Mouse (Mus musculus): ENCODE data around the gene Plekhm1. TPM values are rescaled to one million over a fixed set of nuclear protein-coding genes. Genes with fewer than 3 reads are reported as not detected.

The Plekhm1 gene
- polyA plus RNA-seq, 1 experiment from 2014 or later, result 8.7 TPM

- Histone ChIP-seq H3K27me3 (no peaks in the 10 kb centered on the region), H3K36me3 (peaks cover 59% of the 10 kb centered on the region), H3K4me3 (no peak overlapping the region), H3K4me2 (replicated peaks) (no peak overlapping the region), H3K9ac (no peak overlapping the region), H3K4me1 (peaks cover 8% of the 10 kb centered on the region; the same call in 1 of the 2 replicates), H3K9me3 (no peaks in the 10 kb centered on the region), H3K27ac (no peak overlapping the region)
- 91% methylated on average over 7 of the region's 7 CpGs for WGBS
- no peak for ATAC-seq (ENCODE audit: low FRiP score, low read depth)
Observed at GRCm38 (mm10) chr11:103387870-103388526, 24.5 kb downstream of the Plekhm1 start.

DNA sequence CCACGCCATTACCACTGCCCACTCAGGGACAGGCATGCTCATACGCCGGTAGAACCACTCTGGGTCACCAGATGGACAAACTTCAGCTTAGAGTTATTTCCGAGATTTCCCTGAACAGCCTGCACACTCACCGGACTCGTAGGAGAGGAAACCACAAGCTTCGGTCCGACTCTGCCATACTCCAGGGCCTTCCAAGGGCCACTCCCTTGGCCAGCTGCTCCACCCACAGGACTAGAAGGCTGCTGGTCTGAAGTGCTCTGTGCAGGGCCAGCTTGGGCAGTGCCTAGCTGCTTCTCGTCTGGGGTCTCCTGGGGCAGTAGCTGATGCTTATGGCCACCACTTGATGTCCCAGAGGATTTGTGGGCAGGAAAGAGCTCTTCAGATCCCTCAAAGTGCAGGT is 25.7 kb downstream of the Plekhm1 start:
- H3K27me3 ChIP-seq, result no peaks in the 10 kb centered on the region
- no peak overlapping the region for H3K27ac ChIP-seq
- no peak for ATAC-seq (ENCODE audit: low FRiP score, low read depth)
- no peak overlapping the region for H3K9ac ChIP-seq
- 87% methylated on average over 9 of the region's 9 CpGs for WGBS
- peaks cover 8% of the 10 kb centered on the region; the same call in 1 of the 2 replicates for H3K4me1 ChIP-seq
- peaks cover 48% of the 10 kb centered on the region for H3K36me3 ChIP-seq
- H3K4me2 ChIP-seq (replicated peaks), result no peak overlapping the region
- no peak overlapping the region for H3K4me3 ChIP-seq
- no peaks in the 10 kb centered on the region for H3K9me3 ChIP-seq

DNA sequence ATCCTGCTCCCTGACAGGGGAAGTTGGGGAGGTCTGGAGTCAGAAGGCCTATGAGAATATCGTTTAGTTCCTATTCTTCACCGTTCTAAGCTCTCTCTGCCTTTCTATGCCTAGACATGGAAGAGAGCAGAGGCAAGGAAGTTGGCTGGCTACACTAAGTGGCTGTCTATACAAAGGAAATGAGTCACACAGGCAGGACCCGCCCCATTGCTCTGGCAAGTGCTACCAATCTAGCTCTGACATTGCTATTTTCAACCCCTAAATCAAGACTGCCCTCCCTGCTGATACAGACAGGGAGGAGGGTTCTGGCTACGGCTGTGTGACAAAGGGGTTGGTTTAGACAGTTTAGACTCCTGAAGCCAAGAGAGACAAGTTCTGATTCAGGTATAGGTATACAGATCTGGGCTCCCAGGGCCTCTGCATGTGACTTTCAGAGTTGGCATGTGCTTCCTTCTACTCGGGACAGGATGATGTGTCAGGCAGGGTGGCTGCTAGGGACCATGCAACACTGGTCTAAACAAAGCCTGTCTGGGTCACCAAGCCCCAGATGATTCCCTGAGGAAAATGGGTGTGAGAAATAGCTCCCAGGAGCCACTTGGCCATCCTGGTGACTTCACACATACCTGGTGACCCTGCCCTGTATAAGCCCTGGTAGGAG is 30.4 kb downstream of the Plekhm1 start:
- Histone ChIP-seq H3K36me3 (peaks cover 48% of the 10 kb centered on the region), H3K9me3 (no peaks in the 10 kb centered on the region), H3K4me2 (replicated peaks) (no peak overlapping the region), H3K27ac (no peak overlapping the region), H3K4me1 (peaks cover 8% of the 10 kb centered on the region; the same call in 1 of the 2 replicates), H3K4me3 (no peak overlapping the region), H3K9ac (no peak overlapping the region), H3K27me3 (no peaks in the 10 kb centered on the region)
- WGBS, result 69% methylated on average over 5 of the region's 5 CpGs
- ATAC-seq (ENCODE audit: low FRiP score, low read depth), result no peak

DNA sequence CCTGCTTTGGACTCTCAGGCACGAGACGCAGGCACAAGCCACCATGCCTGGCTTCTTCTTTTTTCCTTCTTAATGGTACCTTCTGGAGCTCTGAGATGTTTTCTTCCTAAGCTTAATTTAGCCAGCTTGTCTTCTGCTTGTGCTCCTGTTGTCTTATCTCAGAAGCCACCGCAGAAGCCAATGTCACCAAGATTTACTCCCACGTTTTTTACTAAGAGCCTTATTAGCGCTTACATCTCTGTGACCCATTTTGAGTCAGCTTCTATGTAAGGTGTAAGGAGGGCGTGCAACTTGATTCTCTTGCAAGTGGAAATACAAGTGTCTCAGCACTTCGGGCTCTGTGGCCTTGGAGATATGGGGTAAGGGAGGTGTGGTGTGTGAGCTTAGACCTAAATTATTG is 31.0 kb downstream of the Plekhm1 start:
- peaks cover 8% of the 10 kb centered on the region; the same call in 1 of the 2 replicates for H3K4me1 ChIP-seq
- no peak overlapping the region for H3K4me3 ChIP-seq
- no peak overlapping the region for H3K27ac ChIP-seq
- 90% methylated on average over 7 of the region's 7 CpGs for WGBS
- H3K36me3 ChIP-seq, result peaks cover 48% of the 10 kb centered on the region
- no peak overlapping the region for H3K9ac ChIP-seq
- H3K27me3 ChIP-seq, result no peaks in the 10 kb centered on the region
- H3K9me3 ChIP-seq, result no peaks in the 10 kb centered on the region
- no peak overlapping the region for H3K4me2 ChIP-seq (replicated peaks)
- ATAC-seq (ENCODE audit: low FRiP score, low read depth), result no peak

DNA sequence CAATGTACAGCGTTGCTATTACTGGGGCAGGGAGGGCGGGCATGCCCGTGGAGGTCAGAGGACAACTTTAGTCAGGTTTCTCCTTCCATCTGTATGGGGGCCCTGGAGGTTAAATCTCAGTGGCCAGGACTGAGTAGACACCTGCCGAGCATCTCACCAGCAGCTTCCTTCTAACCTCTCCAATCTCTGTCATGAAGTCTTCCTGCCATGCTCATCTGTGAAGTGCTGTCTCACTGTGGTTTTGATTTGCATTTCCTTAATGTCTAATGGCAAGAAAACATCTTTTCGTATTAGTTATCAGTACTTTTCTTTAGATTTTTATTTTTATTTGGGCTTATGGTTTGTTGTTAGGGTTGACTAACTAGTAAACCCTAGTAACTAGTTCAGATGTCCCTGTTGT is 32.0 kb downstream of the Plekhm1 start:
- 85% methylated on average over 5 of the region's 5 CpGs for whole genome bisulfite sequencing
- Histone ChIP-seq H3K36me3 (peaks cover 50% of the 10 kb centered on the region), H3K4me3 (no peak overlapping the region), H3K4me1 (peaks cover 8% of the 10 kb centered on the region; the same call in 1 of the 2 replicates), H3K27me3 (no peaks in the 10 kb centered on the region), H3K9me3 (no peaks in the 10 kb centered on the region), H3K27ac (no peak overlapping the region), H3K9ac (no peak overlapping the region), H3K4me2 (replicated peaks) (no peak overlapping the region)
- no peak for ATAC-seq (ENCODE audit: low FRiP score, low read depth)

GRCm38 (mm10) chr11:103378341-103378740 is 34.1 kb downstream of the Plekhm1 start:
- no peaks in the 10 kb centered on the region for H3K9me3 ChIP-seq
- H3K4me2 ChIP-seq (replicated peaks), result no peak overlapping the region
- WGBS, result 93% methylated on average over 6 of the region's 6 CpGs
- H3K27me3 ChIP-seq, result no peaks in the 10 kb centered on the region
- no peak for ATAC-seq (ENCODE audit: low FRiP score, low read depth)
- H3K4me1 ChIP-seq, result no peaks in the 10 kb centered on the region
- no peak overlapping the region for H3K4me3 ChIP-seq
- H3K36me3 ChIP-seq, result peaks cover 60% of the 10 kb centered on the region
- no peak overlapping the region for H3K27ac ChIP-seq
- no peak overlapping the region for H3K9ac ChIP-seq

GRCm38 (mm10) chr11:103375772-103376171 is 36.7 kb downstream of the Plekhm1 start:
- Histone ChIP-seq H3K27ac (no peak overlapping the region), H3K4me1 (no peaks in the 10 kb centered on the region), H3K4me2 (replicated peaks) (no peak overlapping the region), H3K9ac (no peak overlapping the region), H3K9me3 (no peaks in the 10 kb centered on the region), H3K4me3 (no peak overlapping the region), H3K36me3 (peaks cover 80% of the 10 kb centered on the region), H3K27me3 (no peaks in the 10 kb centered on the region)
- 78% methylated on average over 5 of the region's 5 CpGs for WGBS
- ATAC-seq (ENCODE audit: low FRiP score, low read depth), result no peak

GRCm38 (mm10) chr11:103375258-103375657 is 37.2 kb downstream of the Plekhm1 start:
- no peak overlapping the region for H3K27ac ChIP-seq
- no peaks in the 10 kb centered on the region for H3K4me1 ChIP-seq
- no peak overlapping the region for H3K4me2 ChIP-seq (replicated peaks)
- no peaks in the 10 kb centered on the region for H3K9me3 ChIP-seq
- 78% methylated on average over 1 of the region's 1 CpGs for WGBS
- ATAC-seq (ENCODE audit: low FRiP score, low read depth), result no peak
- H3K4me3 ChIP-seq, result no peak overlapping the region
- H3K36me3 ChIP-seq, result peaks cover 85% of the 10 kb centered on the region
- H3K9ac ChIP-seq, result no peak overlapping the region
- no peaks in the 10 kb centered on the region for H3K27me3 ChIP-seq

- ATAC-seq (ENCODE audit: low FRiP score, low read depth), result no peak
- Histone ChIP-seq H3K4me2 (replicated peaks) (no peak overlapping the region), H3K27ac (no peak overlapping the region), H3K4me3 (no peak overlapping the region), H3K27me3 (no peaks in the 10 kb centered on the region), H3K9me3 (no peaks in the 10 kb centered on the region), H3K36me3 (peaks cover 85% of the 10 kb centered on the region), H3K4me1 (no peaks in the 10 kb centered on the region), H3K9ac (no peak overlapping the region)
- 91% methylated on average over 9 of the region's 9 CpGs for WGBS
Observed at GRCm38 (mm10) chr11:103373922-103374321, 38.6 kb downstream of the Plekhm1 start.

GRCm38 (mm10) chr11:103372561-103372960 is 39.9 kb downstream of the Plekhm1 start:
- H3K4me1 ChIP-seq, result no peaks in the 10 kb centered on the region
- H3K9me3 ChIP-seq, result no peaks in the 10 kb centered on the region
- peaks cover 85% of the 10 kb centered on the region for H3K36me3 ChIP-seq
- H3K27me3 ChIP-seq, result no peaks in the 10 kb centered on the region
- no peak for ATAC-seq (ENCODE audit: low FRiP score, low read depth)
- H3K27ac ChIP-seq, result no peak overlapping the region
- 87% methylated on average over 4 of the region's 4 CpGs for WGBS
- H3K4me2 ChIP-seq (replicated peaks), result no peak overlapping the region
- H3K4me3 ChIP-seq, result no peak overlapping the region
- no peak overlapping the region for H3K9ac ChIP-seq

GRCm38 (mm10) chr11:103372068-103372467 is 40.4 kb downstream of the Plekhm1 start:
- no peak overlapping the region for H3K4me2 ChIP-seq (replicated peaks)
- WGBS, result 74% methylated on average over 3 of the region's 3 CpGs
- no peaks in the 10 kb centered on the region for H3K9me3 ChIP-seq
- H3K27me3 ChIP-seq, result no peaks in the 10 kb centered on the region
- no peak for ATAC-seq (ENCODE audit: low FRiP score, low read depth)
- no peak overlapping the region for H3K9ac ChIP-seq
- H3K4me1 ChIP-seq, result no peaks in the 10 kb centered on the region
- H3K27ac ChIP-seq, result no peak overlapping the region
- no peak overlapping the region for H3K4me3 ChIP-seq
- H3K36me3 ChIP-seq, result peaks cover 85% of the 10 kb centered on the region

- no peaks in the 10 kb centered on the region for H3K9me3 ChIP-seq
- no peak overlapping the region for H3K27ac ChIP-seq
- WGBS, result 88% methylated on average over 3 of the region's 3 CpGs
- no peaks in the 10 kb centered on the region for H3K4me1 ChIP-seq
- no peak overlapping the region for H3K4me3 ChIP-seq
- no peak overlapping the region for H3K9ac ChIP-seq
- H3K36me3 ChIP-seq, result peaks cover 85% of the 10 kb centered on the region
- H3K4me2 ChIP-seq (replicated peaks), result no peak overlapping the region
- no peak for ATAC-seq (ENCODE audit: low FRiP score, low read depth)
- peaks cover under 1% of the 10 kb centered on the region for H3K27me3 ChIP-seq
Observed at GRCm38 (mm10) chr11:103371222-103371539, 41.3 kb downstream of the Plekhm1 start.

All from limb, embryonic 13.5 days (tissue).